Mouse (Mus musculus) lung, postnatal 0 days (tissue): ENCODE measurements around the gene Arhgef10l. TPM values are rescaled to one million over a fixed set of nuclear protein-coding genes. Genes with fewer than 3 reads are reported as not detected.

ENCODE experiments used
- ATAC-seq: fragments of 200-750 bp; cut with Nextera tagmentation; 2 replicates; pipeline ENCODE4 v1.8.0; 2017; ENCODE audit warnings: moderate library complexity
- DNase-seq: peaks from one replicate; pipeline ENCODE4 v3.0.0-alpha.2; 2016; ENCODE audit warnings: low spot score
- H3K27ac ChIP-seq: fragments of 300-500 bp; sonication (generic); 2 replicates; pipeline ENCODE4 v1.5.1; 2014; ENCODE audit warnings: antibody characterized with exemption, mild to moderate bottlenecking, low read length, mixed read lengths
- H3K27me3 ChIP-seq: fragments of 300-500 bp; sonication (generic); replicated peaks from 2 replicates; pipeline ENCODE4 v1.6.1; 2014; ENCODE audit warnings: low read length, mixed read lengths; ENCODE audit not compliant: insufficient read depth
- H3K36me3 ChIP-seq: fragments of 300-500 bp; sonication (generic); 2 replicates; pipeline ENCODE4 v1.6.1; 2014; ENCODE audit warnings: low read length, mixed read lengths; ENCODE audit not compliant: insufficient read depth
- H3K4me1 ChIP-seq: fragments of 300-500 bp; sonication (generic); 2 replicates; pipeline ENCODE4 v1.6.1; 2014; ENCODE audit warnings: antibody characterized with exemption, low read depth, low read length, mixed read lengths; ENCODE audit not compliant: insufficient read depth
- H3K4me2 ChIP-seq: fragments of 300-500 bp; sonication (generic); replicated peaks from 2 replicates; pipeline ENCODE4 v1.6.1; 2014; ENCODE audit warnings: low read depth, mild to moderate bottlenecking, low read length, moderate library complexity, mixed read lengths
- H3K4me3 ChIP-seq: fragments of 300-500 bp; sonication (generic); 2 replicates; pipeline ENCODE4 v1.5.1; 2014; ENCODE audit warnings: low read depth, low read length
- H3K9ac ChIP-seq: fragments of 300-500 bp; sonication (generic); replicated peaks from 2 replicates; pipeline ENCODE4 v1.6.1; 2014; ENCODE audit warnings: low read depth, mild to moderate bottlenecking
- H3K9me3 ChIP-seq: fragments of 300-500 bp; sonication (generic); 2 replicates; pipeline ENCODE4 v1.6.1; 2016; ENCODE audit warnings: low read length, mixed read lengths
- CTCF ChIP-seq: IDR thresholded peaks from 2 replicates; pipeline ENCODE4 v1.5.1; 2016; ENCODE audit warnings: antibody characterized with exemption, mild to moderate bottlenecking
- EP300 ChIP-seq: IDR thresholded peaks from 2 replicates; pipeline ENCODE4 v1.6.1; 2016; ENCODE audit warnings: antibody characterized with exemption, mild to moderate bottlenecking, control low read depth
- WGBS: fragments of 180-500 bp; shearing (Covaris S2); extraction: QIAGEN DNeasy Blood & Tissue Kit; methylation state at CpG from one replicate; pipeline ENCODE4 v1.1.7; 2014; 5-methylcytosine and 5-hydroxymethylcytosine counted together
- polyA plus RNA-seq: library from polyadenylated mRNA; unstranded; fragments of >200 nt; fragmentation: Nextera tagmentation; extraction: Ambion mirVana; gene quantifications from 2 replicates; pipeline ENCODE4 v1.2.1, GENCODE M21; 2015

Gene Arhgef10l
- polyA plus RNA-seq, 1 experiment from 2014 or later: 9.3 TPM

GRCm38 (mm10) chr4:140701716-140702561 lies 36.1 kb upstream of the Arhgef10l start:
- DNase-seq (no peak), ATAC-seq (peak; percentile 9)
- H3K9ac ChIP-seq: peak overlapping the region; percentile 79
- WGBS: 0% methylated on average over 35 of the region's 107 CpGs
- TF ChIP-seq CTCF (no peak), EP300 (no peak)
- peak overlapping the region; percentile 85 for H3K4me3 ChIP-seq
- H3K27me3 ChIP-seq: no peaks in the 10 kb centered on the region
- H3K9me3 ChIP-seq: no peaks in the 10 kb centered on the region
- peak overlapping the region; percentile 87 for H3K27ac ChIP-seq
- H3K36me3 ChIP-seq: no peaks in the 10 kb centered on the region
- peak overlapping the region; percentile 79 for H3K4me2 ChIP-seq
- 0 out of 2 replicates have a peak, but pooled peaks cover 5% of the 10 kb centered on the region for H3K4me1 ChIP-seq

- DNase-seq (peak; percentile 86), ATAC-seq (peak; percentile 82)
- Histone ChIP-seq H3K4me1 (0 out of 2 replicates have a peak, but pooled peaks cover 5% of the 10 kb centered on the region), H3K27me3 (no peaks in the 10 kb centered on the region), H3K27ac (peak overlapping the region; percentile 87), H3K9me3 (no peaks in the 10 kb centered on the region), H3K9ac (peak overlapping the region; percentile 79; the same call in 1 of the 2 replicates), H3K4me3 (peak overlapping the region; percentile 85), H3K36me3 (no peaks in the 10 kb centered on the region), H3K4me2 (peak overlapping the region; percentile 79)
- under 1% methylated on average over 55 of the region's 61 CpGs for WGBS
- TF ChIP-seq CTCF (peak; percentile 23; the same call in 1 of the 2 replicates), EP300 (no peak)
Observed at GRCm38 (mm10) chr4:140701049-140701715, 35.4 kb upstream of the Arhgef10l start.

GRCm38 (mm10) chr4:140700269-140701018 lies 34.6 kb upstream of the Arhgef10l start, which contains the start of gene Rcc2:
Rcc2 (plus strand) TSS chr4:140700541.
- Histone ChIP-seq H3K27me3 (no peaks in the 10 kb centered on the region), H3K4me2 (peak within 1 kb of the TSS; percentile 79), H3K27ac (peak within 1 kb of the TSS; percentile 87), H3K36me3 (no peaks in the 10 kb centered on the region), H3K4me3 (peak within 1 kb of the TSS; percentile 85), H3K4me1 (0 out of 2 replicates have a peak, but pooled peaks cover 5% of the 10 kb centered on the region), H3K9me3 (no peaks in the 10 kb centered on the region), H3K9ac (peak within 1 kb of the TSS; percentile 79; the same call in 1 of the 2 replicates)
- 8% methylated on average over 20 of the region's 20 CpGs for WGBS
- no peak for ATAC-seq
- peak; percentile 55 for DNase-seq
- TF ChIP-seq EP300: no peak
- TF ChIP-seq CTCF: no peak

- 6% methylated on average over 29 of the region's 29 CpGs for WGBS
- 0 out of 2 replicates have a peak overlapping the region, but pooled peaks have one; percentile 9 for H3K9ac ChIP-seq
- peak; percentile 70 for TF ChIP-seq EP300
- no peak for TF ChIP-seq CTCF
Observed at GRCm38 (mm10) chr4:140699441-140700127, 33.8 kb upstream of the Arhgef10l start.

GRCm38 (mm10) chr4:140695675-140696585 lies 30.1 kb upstream of the Arhgef10l start:
- H3K4me3 ChIP-seq: no peak overlapping the region
- WGBS: 60% methylated on average over 14 of the region's 14 CpGs
- no peaks in the 10 kb centered on the region for H3K36me3 ChIP-seq
- H3K9ac ChIP-seq: no peak overlapping the region
- no peak for ATAC-seq
- 0 out of 2 replicates have a peak, but pooled peaks cover 5% of the 10 kb centered on the region for H3K4me1 ChIP-seq
- H3K27ac ChIP-seq: no peak overlapping the region
- TF ChIP-seq CTCF (no peak), EP300 (no peak)
- no peak overlapping the region for H3K4me2 ChIP-seq
- no peaks in the 10 kb centered on the region for H3K9me3 ChIP-seq
- no peak for DNase-seq
- H3K27me3 ChIP-seq: no peaks in the 10 kb centered on the region

More at GRCm38 (mm10) chr4:140699441-140700127, 33.8 kb upstream of the Arhgef10l start:
- H3K36me3 ChIP-seq: no peaks in the 10 kb centered on the region
- peak overlapping the region; percentile 79 for H3K4me2 ChIP-seq
- H3K27ac ChIP-seq: peak overlapping the region; percentile 76
- no peaks in the 10 kb centered on the region for H3K27me3 ChIP-seq
- H3K4me1 ChIP-seq: 0 out of 2 replicates have a peak, but pooled peaks cover 5% of the 10 kb centered on the region
- H3K4me3 ChIP-seq: peak overlapping the region; percentile 85
- no peaks in the 10 kb centered on the region for H3K9me3 ChIP-seq
- ATAC-seq (peak; percentile 43), DNase-seq (peak; percentile 93)
